Mouse (Mus musculus): ENCODE measurements around the gene Ptpdc1. TPM values are rescaled to one million over a fixed set of nuclear protein-coding genes. Genes with fewer than 3 reads are reported as not detected.

The Ptpdc1 gene
- polyA plus RNA-seq, 1 experiment from 2014 or later, result 18.6 TPM

- Histone ChIP-seq H3K4me1 (peaks cover 2% of the 10 kb centered on the region; the same call in 1 of the 2 replicates), H3K27ac (no peak overlapping the region), H3K4me3 (no peak overlapping the region), H3K27me3 (replicated peaks) (peaks cover 9% of the 10 kb centered on the region; the same call in 1 of the 2 replicates), H3K9me3 (no peaks in the 10 kb centered on the region), H3K4me2 (no peak overlapping the region), H3K9ac (no peak overlapping the region), H3K36me3 (replicated peaks) (no peaks in the 10 kb centered on the region)
- WGBS, result 0% methylated on average over 1 of the region's 1 CpGs
- no peak for ATAC-seq (replicated peaks)
Measured at GRCm38 (mm10) chr13:48650615-48651014, 25.2 kb upstream of the Ptpdc1 start.

GRCm38 (mm10) chr13:48646696-48647095 is 21.2 kb upstream of the Ptpdc1 start:
- no peak overlapping the region for H3K4me2 ChIP-seq
- no peak overlapping the region for H3K9ac ChIP-seq
- no peak for ATAC-seq (replicated peaks)
- H3K4me3 ChIP-seq, result no peak overlapping the region
- WGBS, result 87% methylated on average over 4 of the region's 4 CpGs
- H3K36me3 ChIP-seq (replicated peaks), result no peaks in the 10 kb centered on the region
- H3K9me3 ChIP-seq, result no peaks in the 10 kb centered on the region
- H3K4me1 ChIP-seq, result no peaks in the 10 kb centered on the region
- no peak overlapping the region for H3K27ac ChIP-seq
- H3K27me3 ChIP-seq (replicated peaks), result no peaks in the 10 kb centered on the region

- Histone ChIP-seq H3K27me3 (replicated peaks) (no peaks in the 10 kb centered on the region), H3K36me3 (replicated peaks) (no peaks in the 10 kb centered on the region), H3K4me2 (no peak overlapping the region), H3K4me1 (no peaks in the 10 kb centered on the region), H3K27ac (no peak overlapping the region), H3K9me3 (no peaks in the 10 kb centered on the region), H3K4me3 (no peak overlapping the region), H3K9ac (no peak overlapping the region)
- ATAC-seq (replicated peaks), result no peak
- 94% methylated on average over 3 of the region's 3 CpGs for WGBS
Measured at GRCm38 (mm10) chr13:48643991-48644390, 18.5 kb upstream of the Ptpdc1 start.

- no peaks in the 10 kb centered on the region for H3K4me1 ChIP-seq
- 85% methylated on average over 6 of the region's 6 CpGs for WGBS
Measured at GRCm38 (mm10) chr13:48643072-48643471, 17.6 kb upstream of the Ptpdc1 start.

GRCm38 (mm10) chr13:48639570-48639969 is 14.1 kb upstream of the Ptpdc1 start:
- no peak overlapping the region for H3K9ac ChIP-seq
- H3K4me1 ChIP-seq, result no peaks in the 10 kb centered on the region
- no peaks in the 10 kb centered on the region for H3K9me3 ChIP-seq
- H3K36me3 ChIP-seq (replicated peaks), result no peaks in the 10 kb centered on the region
- H3K27ac ChIP-seq, result no peak overlapping the region
- H3K27me3 ChIP-seq (replicated peaks), result no peaks in the 10 kb centered on the region
- no peak for ATAC-seq (replicated peaks)
- no peak overlapping the region for H3K4me2 ChIP-seq
- no peak overlapping the region for H3K4me3 ChIP-seq

More at GRCm38 (mm10) chr13:48643072-48643471, 17.6 kb upstream of the Ptpdc1 start:
- Histone ChIP-seq H3K27me3 (replicated peaks) (no peaks in the 10 kb centered on the region), H3K9ac (no peak overlapping the region), H3K4me3 (no peak overlapping the region), H3K36me3 (replicated peaks) (no peaks in the 10 kb centered on the region), H3K27ac (no peak overlapping the region), H3K9me3 (no peaks in the 10 kb centered on the region), H3K4me2 (no peak overlapping the region)
- no peak for ATAC-seq (replicated peaks)

- no peak overlapping the region for H3K9ac ChIP-seq
- H3K36me3 ChIP-seq (replicated peaks), result no peaks in the 10 kb centered on the region
- H3K9me3 ChIP-seq, result no peaks in the 10 kb centered on the region
- H3K4me3 ChIP-seq, result no peak overlapping the region
- no peaks in the 10 kb centered on the region for H3K4me1 ChIP-seq
- no peak overlapping the region for H3K27ac ChIP-seq
- H3K27me3 ChIP-seq (replicated peaks), result no peaks in the 10 kb centered on the region
- H3K4me2 ChIP-seq, result no peak overlapping the region
- ATAC-seq (replicated peaks), result no peak
- 36% methylated on average over 2 of the region's 2 CpGs for WGBS
Measured at GRCm38 (mm10) chr13:48637706-48638105, 12.2 kb upstream of the Ptpdc1 start.

- Histone ChIP-seq H3K27ac (no peak overlapping the region), H3K4me1 (no peaks in the 10 kb centered on the region), H3K4me3 (no peak overlapping the region), H3K27me3 (replicated peaks) (no peaks in the 10 kb centered on the region), H3K4me2 (no peak overlapping the region), H3K36me3 (replicated peaks) (no peaks in the 10 kb centered on the region), H3K9ac (no peak overlapping the region), H3K9me3 (no peaks in the 10 kb centered on the region)
- 77% methylated on average over 5 of the region's 5 CpGs for WGBS
- ATAC-seq (replicated peaks), result no peak
Measured at GRCm38 (mm10) chr13:48631691-48632090, 6.2 kb upstream of the Ptpdc1 start.

GRCm38 (mm10) chr13:48624968-48625398 is 481 bp downstream of the Ptpdc1 start:
- ATAC-seq (replicated peaks), result no peak; the same call in 1 of the 2 replicates
- Histone ChIP-seq H3K4me1 (peaks cover 13% of the 10 kb centered on the region), H3K4me3 (peak overlapping the region; percentile 81), H3K9ac (peak overlapping the region; percentile 90), H3K4me2 (peak overlapping the region; percentile 89), H3K27me3 (replicated peaks) (no peaks in the 10 kb centered on the region), H3K27ac (peak overlapping the region; percentile 93), H3K9me3 (no peaks in the 10 kb centered on the region), H3K36me3 (replicated peaks) (no peaks in the 10 kb centered on the region)
- WGBS, result 2% methylated on average over 26 of the region's 26 CpGs

- ATAC-seq (replicated peaks), result no peak
- WGBS, result 83% methylated on average over 4 of the region's 4 CpGs
- H3K27me3 ChIP-seq (replicated peaks), result no peaks in the 10 kb centered on the region
Measured at GRCm38 (mm10) chr13:48618890-48619289, 6.6 kb downstream of the Ptpdc1 start.

GRCm38 (mm10) chr13:48617774-48618173 is 7.7 kb downstream of the Ptpdc1 start:
- H3K4me2 ChIP-seq, result no peak overlapping the region
- no peak overlapping the region for H3K27ac ChIP-seq
- no peaks in the 10 kb centered on the region for H3K9me3 ChIP-seq
- no peak overlapping the region for H3K9ac ChIP-seq
- no peaks in the 10 kb centered on the region for H3K4me1 ChIP-seq
- no peak overlapping the region for H3K4me3 ChIP-seq
- H3K36me3 ChIP-seq (replicated peaks), result no peaks in the 10 kb centered on the region
- ATAC-seq (replicated peaks), result no peak
- H3K27me3 ChIP-seq (replicated peaks), result no peaks in the 10 kb centered on the region

More at GRCm38 (mm10) chr13:48618890-48619289, 6.6 kb downstream of the Ptpdc1 start:
- Histone ChIP-seq H3K9ac (no peak overlapping the region), H3K36me3 (replicated peaks) (no peaks in the 10 kb centered on the region), H3K4me3 (no peak overlapping the region), H3K4me1 (peaks cover 1% of the 10 kb centered on the region), H3K4me2 (no peak overlapping the region), H3K27ac (no peak overlapping the region), H3K9me3 (no peaks in the 10 kb centered on the region)

- Histone ChIP-seq H3K4me1 (no peaks in the 10 kb centered on the region), H3K27ac (no peak overlapping the region), H3K36me3 (replicated peaks) (no peaks in the 10 kb centered on the region), H3K4me2 (no peak overlapping the region), H3K27me3 (replicated peaks) (no peaks in the 10 kb centered on the region), H3K9ac (no peak overlapping the region), H3K4me3 (no peak overlapping the region), H3K9me3 (no peaks in the 10 kb centered on the region)
- WGBS, result 82% methylated on average over 2 of the region's 2 CpGs
- no peak for ATAC-seq (replicated peaks)
Measured at GRCm38 (mm10) chr13:48614525-48614924, 10.9 kb downstream of the Ptpdc1 start.

- Histone ChIP-seq H3K9me3 (no peaks in the 10 kb centered on the region), H3K4me1 (no peaks in the 10 kb centered on the region), H3K27ac (no peak overlapping the region), H3K36me3 (replicated peaks) (no peaks in the 10 kb centered on the region), H3K9ac (no peak overlapping the region), H3K27me3 (replicated peaks) (no peaks in the 10 kb centered on the region), H3K4me3 (no peak overlapping the region), H3K4me2 (no peak overlapping the region)
- 76% methylated on average over 5 of the region's 5 CpGs for WGBS
- no peak for ATAC-seq (replicated peaks)
Measured at GRCm38 (mm10) chr13:48609106-48609505, 16.4 kb downstream of the Ptpdc1 start.

GRCm38 (mm10) chr13:48604591-48604990 is 20.9 kb downstream of the Ptpdc1 start:
- Histone ChIP-seq H3K36me3 (replicated peaks) (no peaks in the 10 kb centered on the region), H3K4me1 (no peaks in the 10 kb centered on the region), H3K27me3 (replicated peaks) (no peaks in the 10 kb centered on the region), H3K4me3 (no peak overlapping the region), H3K9me3 (no peaks in the 10 kb centered on the region), H3K9ac (no peak overlapping the region), H3K4me2 (no peak overlapping the region), H3K27ac (no peak overlapping the region)
- 86% methylated on average over 5 of the region's 5 CpGs for WGBS
- ATAC-seq (replicated peaks), result no peak

Measured in midbrain, embryonic 15.5 days (tissue).